Mouse (Mus musculus) hindbrain, postnatal 0 days (tissue): Measurements from ENCODE around the gene Edn2. TPM values are rescaled to one million over a fixed set of nuclear protein-coding genes. Genes with fewer than 3 reads are reported as not detected.

Experiments
- ATAC-seq: fragments of 200-750 bp; cut with Nextera tagmentation; 2 replicates; pipeline ENCODE4 v1.8.0; 2017; ENCODE audit warnings: mild to moderate bottlenecking, moderate TSS enrichment, moderate library complexity
- DNase-seq: peaks from one replicate; pipeline ENCODE4 v3.0.0-alpha.2; 2015; ENCODE audit warnings: low spot score
- H3K27ac ChIP-seq: fragments of 300-500 bp; sonication (generic); 2 replicates; pipeline ENCODE4 v1.5.1; 2014; ENCODE audit warnings: mild to moderate bottlenecking
- H3K27me3 ChIP-seq: fragments of 300-500 bp; sonication (generic); 2 replicates; pipeline ENCODE4 v1.6.1; 2014; ENCODE audit warnings: low read length, mixed read lengths; ENCODE audit not compliant: insufficient read depth
- H3K36me3 ChIP-seq: fragments of 300-500 bp; sonication (generic); 2 replicates; pipeline ENCODE4 v1.6.1; 2014; ENCODE audit warnings: low read length, mixed read lengths; ENCODE audit not compliant: insufficient read depth
- H3K4me1 ChIP-seq: fragments of 300-500 bp; sonication (generic); 2 replicates; pipeline ENCODE4 v1.6.1; 2014; ENCODE audit warnings: antibody characterized with exemption, low read length, mixed read lengths; ENCODE audit not compliant: insufficient read depth
- H3K4me2 ChIP-seq: fragments of 300-500 bp; sonication (generic); 2 replicates; pipeline ENCODE4 v1.6.1; 2014; ENCODE audit warnings: low read depth, mild to moderate bottlenecking, low read length, moderate library complexity, mixed read lengths
- H3K4me3 ChIP-seq: fragments of 300-500 bp; sonication (generic); 2 replicates; pipeline ENCODE4 v1.5.1; 2014; ENCODE audit warnings: low read length
- H3K9ac ChIP-seq: fragments of 300-500 bp; sonication (generic); replicated peaks from 2 replicates; pipeline ENCODE4 v1.6.1; 2014; ENCODE audit warnings: mild to moderate bottlenecking, low read length, moderate library complexity, mixed read lengths
- H3K9me3 ChIP-seq: fragments of 300-500 bp; sonication (generic); 2 replicates; pipeline ENCODE4 v1.6.1; 2016; ENCODE audit warnings: low read length, mixed read lengths
- CTCF ChIP-seq: IDR thresholded peaks from 2 replicates; pipeline ENCODE4 v1.5.1; 2016; ENCODE audit warnings: antibody characterized with exemption, control low read depth, low read depth
- WGBS: fragments of 180-500 bp; shearing (Covaris S2); extraction: QIAGEN DNeasy Blood & Tissue Kit; methylation state at CpG from one replicate; pipeline ENCODE4 v1.1.7; 2014; 5-methylcytosine and 5-hydroxymethylcytosine counted together
- polyA plus RNA-seq: library from polyadenylated mRNA; unstranded; fragments of >200 nt; fragmentation: Nextera tagmentation; extraction: Ambion mirVana; gene quantifications from 2 replicates; pipeline ENCODE4 v1.2.1, GENCODE M21; 2015
- total RNA-seq: library from RNA; depleted of rRNA; stranded (reverse); fragments of >200 nt; gene quantifications from 2 replicates; pipeline ENCODE4 v1.2.3, GENCODE M21; 2014; rRNA removed

Gene Edn2
- total and polyA plus RNA-seq, 2 experiments from 2014 or later, result 0.25 to 0.94 TPM

DNA sequence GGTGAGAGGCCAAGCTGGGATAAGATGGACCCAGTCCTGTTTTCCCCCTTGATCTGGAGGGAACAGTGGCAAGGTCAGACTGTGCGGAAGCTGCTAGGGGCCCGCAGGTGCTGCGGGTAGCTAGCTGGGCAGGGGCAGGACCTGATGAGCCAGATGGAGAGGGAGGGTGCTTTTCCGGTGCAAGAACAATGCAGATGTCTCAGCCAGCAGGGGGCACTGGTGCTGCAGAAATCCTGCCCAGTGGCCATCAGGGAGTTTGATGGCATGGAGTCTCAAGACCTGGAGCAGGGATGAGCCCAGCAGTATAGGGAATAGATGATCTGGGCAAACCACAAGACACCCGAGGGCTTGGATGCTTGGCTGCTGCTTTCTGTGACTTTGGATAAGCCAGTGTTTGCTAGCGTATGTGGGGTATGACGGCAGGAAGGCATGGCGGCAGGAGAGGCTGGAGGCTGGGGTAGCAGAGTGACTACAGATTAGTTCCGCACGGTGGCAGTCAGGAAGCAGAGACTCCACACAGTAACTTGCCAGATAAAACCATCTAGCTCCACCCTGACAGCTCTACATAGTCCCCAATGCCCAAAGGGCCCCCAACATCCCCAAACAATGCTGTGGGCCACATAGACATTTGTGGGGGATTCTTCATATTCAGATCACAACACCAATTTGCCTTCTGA, 55.0 kb downstream of the Edn2 start:
- 31% methylated on average over 10 of the region's 10 CpGs for WGBS
- Histone ChIP-seq H3K36me3 (no peaks in the 10 kb centered on the region), H3K4me3 (no peak overlapping the region), H3K27ac (no peak overlapping the region), H3K9me3 (no peaks in the 10 kb centered on the region), H3K4me2 (0 out of 2 replicates have a peak overlapping the region, but pooled peaks have one; percentile 17), H3K9ac (no peak overlapping the region), H3K27me3 (no peaks in the 10 kb centered on the region), H3K4me1 (no peaks in the 10 kb centered on the region)
- peak; percentile 81 for TF ChIP-seq CTCF
- DNase-seq (peak; percentile 76), ATAC-seq (peak; percentile 62; the same call in 1 of the 2 replicates)

DNA sequence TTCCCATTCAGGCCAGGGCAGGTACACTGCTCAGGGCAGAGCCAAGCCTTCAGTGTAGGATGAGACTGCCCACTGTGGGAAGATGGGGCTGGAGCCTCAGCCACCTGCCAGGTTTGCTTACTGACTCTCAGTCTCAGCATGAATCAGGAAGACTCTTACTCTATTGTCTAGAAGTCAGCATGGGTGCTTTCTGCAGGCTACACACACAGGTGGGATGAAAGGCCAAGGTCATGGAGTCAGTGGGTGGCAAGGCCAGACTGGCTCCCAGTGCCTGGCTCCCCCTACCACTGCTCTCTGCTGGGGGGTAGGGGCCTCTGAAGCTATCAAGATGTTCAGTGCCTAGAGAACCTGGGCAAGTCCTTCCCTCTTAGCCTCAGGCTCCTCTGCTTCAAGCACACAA, 55.9 kb downstream of the Edn2 start:
- no peak overlapping the region for H3K9ac ChIP-seq
- no peaks in the 10 kb centered on the region for H3K4me1 ChIP-seq
- no peaks in the 10 kb centered on the region for H3K9me3 ChIP-seq
- H3K36me3 ChIP-seq, result no peaks in the 10 kb centered on the region
- H3K4me2 ChIP-seq, result no peak overlapping the region
- ATAC-seq (no peak), DNase-seq (no peak)
- H3K4me3 ChIP-seq, result no peak overlapping the region
- H3K27ac ChIP-seq, result no peak overlapping the region
- no peaks in the 10 kb centered on the region for H3K27me3 ChIP-seq
- TF ChIP-seq CTCF, result no peak

Other genes starting within 250 kb of the Edn2 start
- gene AL607142.1, start 96.2 kb upstream of the Edn2 start, total RNA-seq, result not detected in 2 replicates
- not detected in 2 replicates for gene AL607142.1, start 96.2 kb upstream of the Edn2 start, polyA plus RNA-seq
- 23.8 and 25.1 TPM in 2 replicates for gene Foxo6, start 126.1 kb downstream of the Edn2 start, total RNA-seq
- gene Foxo6, start 126.1 kb downstream of the Edn2 start, polyA plus RNA-seq, result 1.2 and 1.3 TPM in 2 replicates
- 36.2 and 65.0 TPM in 2 replicates for gene Scmh1, start 244.1 kb downstream of the Edn2 start, total RNA-seq
- 51.4 and 52.5 TPM in 2 replicates for gene Scmh1, start 244.1 kb downstream of the Edn2 start, polyA plus RNA-seq